Mouse (Mus musculus): ENCODE data around the gene Csf2rb.
A peak's percentile ranks its signal among the peaks of the same experiment; 100 is the strongest.
"Not testable (repeated sequence)": the region's sequence is repeated elsewhere in the genome, so short reads cannot be mapped to it uniquely, and the experiment has no call there.

The Csf2rb gene

DNA sequence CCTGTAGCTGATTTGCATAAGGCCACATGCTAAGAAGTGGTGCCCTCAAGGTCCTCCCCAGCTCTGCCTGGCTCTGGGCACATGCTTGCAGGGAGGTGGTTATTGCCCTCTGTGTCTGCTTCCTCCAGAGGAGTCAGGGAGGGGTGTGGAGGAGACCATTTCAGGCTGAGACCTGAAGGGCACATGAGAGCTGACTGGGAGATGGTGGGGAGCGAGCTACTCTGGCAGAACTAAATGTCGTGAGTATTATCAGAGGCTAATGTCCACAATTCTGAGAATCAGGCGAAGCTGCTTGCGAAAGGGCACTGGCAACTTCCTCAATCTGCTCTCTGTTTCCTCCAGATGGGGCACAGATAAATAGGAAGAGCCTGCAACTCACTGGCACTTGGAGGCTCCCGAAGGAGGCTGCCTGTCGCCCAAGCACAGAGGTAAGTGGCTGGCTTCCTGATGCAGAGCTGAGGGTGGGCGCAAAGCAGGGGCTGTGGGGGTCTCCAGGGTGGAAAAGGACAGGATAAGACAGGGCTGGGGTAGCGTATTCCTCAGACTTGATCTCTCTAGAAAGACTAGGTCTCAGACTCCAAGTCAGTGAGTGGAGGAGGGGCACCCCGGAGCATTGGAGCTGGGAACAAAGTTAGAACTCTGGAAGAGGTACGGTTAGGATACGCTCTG is at the start of gene Csf2rb:
Csf2rb (plus strand) TSS at position 82 of the 669 bp plus-strand sequence.
- no peak for DNase-seq

DNA sequence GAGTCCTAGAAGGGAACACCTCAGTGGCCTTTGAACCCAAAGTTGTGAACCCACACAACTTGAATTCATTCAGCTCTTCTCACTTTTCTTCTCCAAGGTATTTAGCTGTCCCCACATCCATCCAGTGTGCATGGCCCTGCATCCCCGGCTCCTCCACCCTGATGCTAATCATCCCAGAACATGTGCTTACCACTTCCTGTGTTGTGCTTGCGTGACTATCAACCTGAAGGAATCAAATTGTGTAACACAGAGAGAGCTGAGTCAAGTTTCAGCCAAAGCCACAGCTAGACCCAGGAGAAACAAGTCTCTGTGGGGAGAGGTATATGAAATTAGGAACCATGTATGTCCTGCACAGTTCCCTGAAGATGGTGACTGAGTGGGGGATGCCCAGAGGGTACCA is 47.2 kb upstream of the Csf2rb start:
- DNase-seq = no peak

DNA sequence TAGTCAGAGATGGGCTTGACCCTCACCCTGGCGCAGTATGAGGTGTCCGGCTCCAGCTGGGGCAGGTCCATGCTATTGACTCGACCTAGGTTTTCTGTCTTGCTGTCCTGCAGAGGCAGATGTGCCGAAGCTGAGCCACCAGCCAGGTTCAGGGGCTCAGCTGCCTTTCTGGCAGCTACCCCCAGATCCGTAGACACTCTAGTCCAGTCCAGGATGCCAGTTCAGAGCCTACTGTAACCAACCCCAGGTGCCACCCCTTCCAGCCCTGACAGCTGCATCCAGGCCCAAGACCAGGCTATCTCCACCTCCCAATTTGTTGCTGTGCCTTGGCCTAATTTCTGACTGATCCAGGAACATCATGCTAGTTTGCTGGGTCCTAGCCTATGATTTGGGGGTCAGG is 37.6 kb upstream of the Csf2rb start:
- DNase-seq = no peak

DNA sequence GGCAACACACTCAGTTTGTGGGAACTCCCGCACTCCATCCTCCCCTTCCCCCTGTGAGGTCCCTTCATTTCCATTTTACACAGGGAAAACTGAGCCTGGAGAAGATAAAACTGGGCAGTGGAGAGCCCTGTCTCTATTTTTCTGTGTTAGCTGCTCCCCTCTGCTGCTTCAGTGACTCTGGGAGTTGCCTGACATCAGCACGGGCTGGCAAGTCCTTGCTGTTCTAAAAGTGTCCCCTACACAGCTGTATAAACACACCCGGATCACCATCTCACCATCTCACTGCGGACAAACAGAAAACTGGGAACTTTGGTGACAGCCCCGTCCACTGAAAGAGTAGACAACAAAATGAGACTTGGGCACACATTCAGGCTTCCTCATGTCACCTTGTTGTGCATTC is 35.8 kb upstream of the Csf2rb start:
- DNase-seq = not testable (repeated sequence)

DNA sequence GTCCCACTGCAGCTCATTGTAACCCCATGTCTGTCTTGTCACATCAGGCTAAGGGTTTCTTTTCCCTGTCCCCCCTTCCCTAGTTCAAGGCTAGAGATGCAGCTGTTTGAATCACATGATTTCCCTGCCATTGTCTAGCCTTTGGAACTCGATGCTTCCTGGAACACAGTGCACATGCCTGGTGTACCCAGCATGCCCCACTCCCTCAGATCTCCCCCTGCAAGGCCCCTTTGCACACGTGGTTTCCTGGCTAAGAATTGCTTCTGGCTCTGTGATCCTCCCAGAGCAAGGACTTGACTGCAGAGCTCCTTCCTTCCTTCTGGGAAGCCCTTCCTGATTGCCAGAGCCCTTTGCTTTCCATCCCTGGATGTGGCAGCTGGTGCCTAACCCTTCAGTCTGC is 32.3 kb upstream of the Csf2rb start:
- not testable (repeated sequence) for DNase-seq

DNA sequence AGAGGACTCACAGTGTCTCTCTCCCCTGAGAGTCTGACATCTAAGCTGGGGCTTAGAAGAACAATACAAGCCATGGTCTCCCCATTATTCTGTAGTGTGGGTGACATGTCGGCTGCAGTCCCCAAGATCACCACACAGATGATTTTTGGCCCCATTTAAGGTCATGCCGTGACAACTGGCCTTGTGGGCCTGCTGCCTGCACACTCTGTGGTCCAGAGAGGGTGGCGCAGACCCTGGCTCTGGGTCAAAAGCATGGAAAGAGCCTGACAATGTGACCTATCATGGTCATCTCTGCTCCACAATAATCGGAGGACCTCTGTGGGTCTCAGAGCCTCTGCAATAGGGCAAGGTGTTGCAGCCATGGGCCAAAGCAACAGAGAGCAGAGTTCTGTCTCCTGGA is 31.8 kb upstream of the Csf2rb start:
- DNase-seq = no peak

DNA sequence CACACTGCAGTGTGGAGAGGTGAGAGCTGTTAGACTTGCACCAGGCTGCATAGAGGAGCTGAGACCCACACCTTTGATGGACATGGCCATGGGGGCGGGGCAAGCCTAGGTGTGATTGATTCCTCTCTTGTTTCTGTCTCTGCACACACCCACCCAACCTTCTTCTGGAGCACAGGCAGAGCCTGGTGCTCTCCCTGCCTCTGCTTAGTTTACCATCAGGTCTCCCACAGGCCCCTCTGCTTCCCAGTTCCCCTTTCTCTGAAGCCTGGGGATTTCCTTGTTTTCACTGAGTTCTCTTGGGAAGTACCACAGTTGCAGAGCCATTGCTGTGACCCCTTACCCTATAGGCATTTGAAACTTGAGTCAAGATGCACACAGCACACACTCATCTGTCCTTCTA is 27.0 kb upstream of the Csf2rb start:
- DNase-seq = no peak

DNA sequence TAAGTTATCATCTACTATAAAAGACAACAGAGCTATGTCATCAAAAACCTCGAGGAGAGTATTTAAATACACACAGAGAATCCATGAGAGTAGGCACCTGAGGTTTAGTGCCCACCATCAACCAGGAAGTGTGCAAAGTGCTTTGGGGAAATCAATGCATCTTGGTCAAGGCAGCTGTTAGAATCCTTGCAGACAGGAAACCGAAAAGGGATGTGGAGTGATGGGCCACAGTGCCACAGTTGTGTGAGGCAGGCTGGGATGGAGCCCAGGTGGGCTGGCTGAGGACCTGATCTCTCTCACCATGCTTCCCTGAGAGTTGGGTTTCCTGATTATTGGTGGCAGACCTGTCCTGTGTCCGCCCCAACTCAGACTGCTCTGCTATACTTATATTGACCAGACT is 25.9 kb upstream of the Csf2rb start:
- DNase-seq = no peak

DNA sequence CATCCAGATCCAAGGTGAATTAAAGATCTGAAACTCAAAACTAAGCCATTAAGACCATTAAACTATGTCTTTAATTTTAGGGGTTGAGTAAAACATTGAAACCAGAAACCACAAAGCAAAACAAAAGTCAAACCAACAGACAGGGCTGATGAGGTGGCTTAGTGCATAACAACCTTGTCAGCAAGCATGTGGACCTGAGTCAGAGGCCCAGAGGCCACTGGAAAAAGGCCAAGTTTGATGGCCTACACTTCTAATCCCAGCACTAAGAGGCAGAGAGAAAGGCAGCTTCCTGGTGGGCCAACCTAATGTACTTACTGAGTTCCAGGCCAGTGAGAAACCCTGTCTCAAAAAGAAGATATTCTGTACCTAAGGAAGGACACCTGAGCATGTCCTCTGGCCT is 24.8 kb upstream of the Csf2rb start:
- no peak for DNase-seq

DNA sequence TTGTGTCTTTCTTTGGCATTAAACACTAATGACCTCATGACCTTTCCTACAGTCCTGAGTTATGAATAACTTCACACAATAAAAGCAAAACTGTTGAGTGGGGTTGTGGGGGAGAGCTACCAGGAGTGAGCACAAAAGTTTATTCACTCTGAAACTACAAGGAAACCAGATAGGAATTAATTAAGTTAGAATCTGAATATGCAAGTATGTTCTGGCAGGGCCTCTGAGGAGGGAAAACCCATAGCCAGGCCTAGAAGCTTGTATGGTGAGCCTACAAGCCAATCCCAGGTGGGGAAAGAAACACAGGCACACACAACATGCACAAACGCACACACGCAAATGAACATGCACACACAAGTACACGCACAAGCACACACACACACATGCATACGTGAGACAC is 22.8 kb upstream of the Csf2rb start:
- DNase-seq = no peak

DNA sequence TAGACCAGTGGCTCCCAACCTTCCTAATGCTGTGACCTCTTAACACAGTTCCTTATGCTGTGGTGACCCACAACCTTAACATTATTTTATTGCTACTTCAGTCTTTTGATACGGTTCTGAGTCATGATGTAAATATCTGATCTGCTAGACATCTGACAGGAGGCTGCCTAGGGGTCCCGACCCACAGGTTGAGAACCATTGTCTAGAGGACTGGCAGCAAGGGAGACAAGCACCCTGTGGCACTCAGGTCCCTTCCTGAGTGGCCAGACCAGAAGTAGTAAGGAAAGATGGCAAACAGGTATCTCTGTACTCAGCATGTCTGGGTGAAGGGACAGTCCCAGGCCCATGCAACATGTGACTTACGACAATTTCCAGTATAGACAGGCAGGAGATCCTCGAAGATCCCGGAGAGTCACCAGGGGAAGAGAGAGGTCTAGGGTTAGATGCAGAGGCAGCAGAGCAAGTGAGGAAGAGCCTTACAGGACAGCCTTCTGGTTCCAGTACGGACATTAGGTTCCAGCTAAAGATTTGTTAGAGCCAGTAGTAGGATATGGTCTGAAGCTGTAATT is 21.8 kb upstream of the Csf2rb start:
- DNase-seq = no peak

DNA sequence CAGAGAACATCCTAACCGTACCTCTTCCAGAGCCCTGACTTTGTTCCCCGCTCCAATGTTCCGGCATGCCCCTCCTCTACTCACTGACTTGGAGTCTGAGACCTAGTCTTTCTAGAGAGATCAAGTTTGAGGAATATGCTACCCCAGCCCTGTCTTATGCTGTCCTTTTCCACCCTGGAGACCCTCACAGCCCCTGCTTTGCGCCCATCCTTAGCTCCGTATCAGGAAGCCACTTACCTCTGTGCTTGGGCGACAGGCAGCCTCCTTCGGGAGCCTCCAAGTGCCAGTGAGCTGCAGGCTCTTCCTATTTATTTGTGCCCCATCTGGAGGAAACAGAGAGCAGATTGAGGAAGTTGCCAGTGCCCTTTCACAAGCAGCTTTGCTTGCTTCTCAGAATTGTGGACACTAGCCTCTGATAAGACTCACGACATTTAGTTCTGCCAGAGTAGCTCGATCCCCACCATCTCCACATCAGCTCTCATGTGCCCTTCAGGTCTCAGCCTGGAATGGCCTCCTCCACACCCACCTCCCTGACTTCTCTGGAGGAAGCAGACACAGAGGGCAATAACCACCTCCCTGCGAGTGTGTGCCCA is 20.1 kb upstream of the Csf2rb start, which contains the start of gene Csf2rb2:
Csf2rb2 (minus strand) TSS at position 381 of the 593 bp plus-strand sequence.
- no peak for DNase-seq

DNA sequence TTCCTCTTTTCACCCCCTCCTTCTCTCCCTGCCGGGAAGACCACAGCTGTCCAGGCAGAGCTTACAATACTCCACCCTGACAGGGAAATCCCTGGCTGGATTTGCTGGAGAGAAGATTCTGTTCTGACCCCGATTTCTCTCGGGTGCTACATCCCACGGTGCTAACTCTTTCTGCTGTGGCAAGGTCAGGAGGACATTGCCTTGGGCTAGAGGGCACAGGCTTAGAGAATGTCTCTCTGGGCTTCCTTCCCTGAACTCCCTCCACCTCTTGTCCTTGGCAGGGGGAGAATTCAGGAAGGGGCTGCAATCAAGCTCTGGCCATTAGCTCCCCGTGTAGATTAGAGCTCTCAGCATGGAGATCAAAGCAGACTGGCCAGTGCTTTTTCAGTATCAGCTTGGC is 15.7 kb upstream of the Csf2rb start:
- no peak for DNase-seq

DNA sequence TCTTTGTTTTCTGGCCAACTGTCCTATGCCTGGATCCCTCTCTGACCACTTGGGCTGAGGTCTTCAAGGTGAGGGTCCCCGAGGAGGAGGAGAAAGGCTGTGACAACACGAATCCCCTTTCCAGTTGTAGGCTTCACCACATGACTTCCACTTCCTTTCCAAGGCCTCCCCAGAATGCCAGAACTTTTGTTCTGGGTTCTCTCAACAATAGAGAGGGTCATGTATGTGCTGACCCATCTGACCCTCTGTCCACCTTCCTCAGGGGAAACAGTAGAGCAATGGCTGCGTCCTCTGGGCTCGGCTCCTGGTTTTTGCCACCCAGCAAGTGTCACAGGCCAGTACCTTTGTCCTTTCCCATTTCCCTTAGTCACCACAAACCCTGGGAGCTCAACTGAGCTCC is 14.6 kb upstream of the Csf2rb start:
- no peak for DNase-seq

DNA sequence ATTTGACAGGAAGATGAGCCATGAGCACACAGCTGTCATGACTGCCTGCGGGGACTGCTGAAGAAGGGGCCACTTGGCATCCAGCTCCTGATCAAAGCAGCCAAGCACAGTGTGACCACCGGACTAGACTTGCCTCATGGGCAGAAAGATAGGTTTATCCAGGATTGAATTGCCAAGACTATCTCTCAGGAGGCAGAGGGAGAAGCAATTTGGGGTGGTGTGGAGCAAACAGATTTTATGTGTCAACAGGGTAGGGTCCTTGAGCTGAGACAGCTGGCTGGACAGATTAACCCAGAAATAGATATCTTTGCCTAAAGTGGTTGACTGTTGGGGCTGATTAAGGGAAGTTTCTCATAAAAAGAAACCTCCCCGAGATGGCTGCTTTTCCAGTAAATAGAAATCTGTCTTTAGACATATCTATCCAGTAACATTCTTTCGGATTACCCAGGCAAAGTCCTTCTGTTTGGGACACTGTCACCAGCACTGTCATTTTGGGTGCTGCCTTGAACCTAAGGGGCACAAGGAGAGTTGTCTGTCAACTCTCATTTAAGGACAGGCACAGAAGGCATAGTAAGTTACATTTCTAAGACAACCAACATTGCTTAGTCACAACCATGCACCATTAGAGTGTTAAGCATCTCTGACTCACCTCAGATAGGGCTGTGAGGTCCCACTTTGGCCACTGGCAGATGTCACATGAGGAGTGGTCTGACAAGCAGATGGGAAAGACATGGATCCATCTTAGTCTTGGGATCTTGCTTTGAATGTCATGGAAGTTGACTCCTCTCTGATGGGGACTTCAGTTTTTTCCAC is 12.9 kb upstream of the Csf2rb start:
- not testable (repeated sequence) for DNase-seq

DNA sequence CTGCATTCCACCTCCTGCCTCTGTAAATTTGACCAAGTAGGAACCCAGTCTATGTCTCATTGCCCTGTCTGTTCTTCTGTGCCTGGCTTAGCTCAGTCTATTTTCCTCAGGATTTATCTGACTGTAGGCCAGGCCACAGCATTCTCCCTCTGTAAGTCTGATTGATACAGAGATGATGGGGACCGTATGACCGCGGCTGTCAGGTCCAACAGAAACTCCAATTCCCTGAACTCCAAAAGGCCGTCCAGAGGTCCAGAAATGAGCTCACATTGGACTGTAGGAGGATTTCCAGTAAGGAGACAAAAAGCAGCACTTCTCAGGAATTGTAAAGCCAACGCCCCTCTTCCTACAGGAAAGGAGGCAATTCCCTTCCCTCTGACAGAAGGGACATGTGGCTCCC is 11.9 kb upstream of the Csf2rb start:
- DNase-seq = not testable (repeated sequence)

DNA sequence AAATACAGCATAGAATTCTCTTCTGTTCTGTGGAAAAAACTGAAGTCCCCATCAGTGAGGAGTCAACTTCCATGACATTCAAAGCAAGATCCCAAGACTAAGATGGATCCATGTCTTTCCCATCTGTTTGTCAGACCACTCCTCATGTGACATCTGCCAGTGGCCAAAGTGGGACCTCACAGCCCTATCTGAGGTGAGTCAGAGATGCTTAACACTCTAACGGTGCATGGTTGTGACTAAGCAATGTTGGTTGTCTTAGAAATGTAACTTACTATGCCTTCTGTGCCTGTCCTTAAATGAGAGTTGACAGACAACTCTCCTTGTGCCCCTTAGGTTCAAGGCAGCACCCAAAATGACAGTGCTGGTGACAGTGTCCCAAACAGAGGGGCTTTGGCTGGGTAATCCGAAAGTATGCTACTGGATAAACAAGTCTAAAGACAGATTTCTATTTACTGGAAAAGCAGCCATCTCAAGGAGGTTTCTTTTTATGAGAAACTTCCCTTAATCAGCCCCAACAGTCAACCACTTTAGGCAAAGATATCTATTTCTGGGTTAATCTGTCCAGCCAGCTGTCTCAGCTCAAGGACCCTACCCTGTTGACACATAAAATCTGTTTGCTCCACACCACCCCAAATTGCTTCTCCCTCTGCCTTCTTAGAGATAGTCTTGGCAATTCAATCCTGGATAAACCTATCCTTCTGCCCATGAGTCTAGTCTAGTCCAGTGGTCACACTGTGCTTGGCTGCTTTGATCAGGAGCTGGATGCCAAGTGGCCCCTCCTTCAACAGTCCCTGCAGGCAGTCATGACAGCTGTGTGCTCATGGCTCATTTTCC is 7.0 kb upstream of the Csf2rb start:
- not testable (repeated sequence) for DNase-seq

DNA sequence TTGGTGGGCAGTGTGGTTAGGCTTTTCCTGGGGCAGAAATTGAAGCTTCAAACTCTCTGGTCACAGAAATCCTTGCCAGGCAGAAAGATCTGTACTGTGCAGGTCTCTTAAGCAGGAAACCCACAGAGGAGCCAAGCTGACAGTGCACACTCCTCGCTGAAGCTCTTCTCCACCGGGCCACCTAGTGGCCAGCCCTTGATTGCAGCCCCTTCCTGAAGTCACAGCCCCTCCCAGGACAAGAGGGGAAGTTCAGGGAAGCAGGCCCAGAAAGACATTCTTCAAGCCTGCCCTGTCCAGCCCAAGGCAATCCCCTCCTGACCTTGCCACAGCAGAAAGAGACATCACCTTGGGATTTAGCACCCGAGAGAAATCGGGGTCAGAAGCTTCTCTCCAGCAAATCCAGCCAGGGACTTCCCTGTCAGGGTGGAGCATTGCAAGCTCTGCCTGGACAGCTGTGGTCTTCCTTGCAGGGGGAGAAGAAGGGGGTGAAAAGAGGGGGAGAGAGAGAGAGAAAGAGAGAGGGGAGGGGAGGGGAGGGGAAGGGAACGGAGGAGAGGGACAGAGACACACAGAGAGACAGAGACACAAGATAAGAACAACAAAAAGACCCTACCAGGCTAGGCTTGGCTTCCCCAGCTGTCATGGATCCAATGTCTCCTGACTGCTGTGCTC is 4.6 kb upstream of the Csf2rb start:
- DNase-seq = peak; percentile 14

DNA sequence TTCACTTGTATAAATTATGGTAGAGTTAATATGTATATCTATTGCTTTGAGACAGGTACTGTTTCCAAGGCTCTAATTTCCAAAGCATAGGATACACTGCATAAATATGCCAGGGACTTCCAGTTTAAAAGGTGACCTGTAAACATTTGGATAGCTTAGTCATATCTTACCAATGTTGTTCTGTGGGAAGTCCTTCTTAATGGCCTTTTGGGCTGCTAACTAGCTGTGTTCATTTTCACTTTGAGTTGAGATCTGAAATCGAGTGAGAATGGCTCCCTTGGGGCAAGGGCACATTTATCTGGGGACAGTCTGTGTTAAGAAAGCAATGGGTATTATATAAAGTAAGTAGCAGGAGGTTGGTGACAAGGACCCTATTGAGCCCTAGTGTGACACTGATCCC is 2.2 kb upstream of the Csf2rb start:
- no peak for DNase-seq

DNA sequence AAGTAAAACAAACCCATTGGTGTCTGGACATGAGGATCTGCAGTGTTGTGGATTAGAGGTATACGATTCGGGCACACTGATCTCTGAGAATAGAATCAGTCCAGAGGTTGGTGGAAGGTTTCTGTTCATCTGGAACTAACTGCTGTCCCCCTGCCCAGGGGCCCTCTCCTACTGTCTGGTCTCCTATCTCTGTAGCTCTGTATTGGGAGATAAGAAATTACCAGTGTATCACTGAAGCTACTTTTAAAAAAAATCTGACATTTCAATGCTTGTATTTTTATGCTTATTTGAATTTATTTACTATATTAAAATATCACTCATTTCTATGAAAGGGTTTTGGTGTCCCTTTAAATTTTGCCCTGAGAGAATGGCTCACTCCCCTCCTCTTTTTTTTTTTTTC is 1.3 kb upstream of the Csf2rb start:
- no peak for DNase-seq

DNA sequence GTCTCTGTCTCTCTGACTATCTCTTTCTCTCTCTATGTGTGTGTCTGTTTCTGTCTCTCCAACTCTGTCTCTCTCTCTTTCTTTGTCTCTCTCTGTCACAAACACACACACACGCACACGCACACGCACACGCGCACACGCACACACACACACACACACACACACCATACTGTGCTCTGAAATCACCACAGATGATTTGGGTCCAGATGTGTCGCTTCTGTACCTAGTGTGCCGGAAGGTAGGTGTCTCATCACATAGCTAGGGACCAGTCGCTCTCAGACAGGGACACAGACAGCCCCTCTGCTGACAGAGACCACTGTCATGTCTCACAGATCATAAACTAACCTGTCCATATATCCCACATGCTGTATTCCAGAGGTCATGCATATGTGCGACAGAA is 1.2 kb downstream of the Csf2rb start:
- DNase-seq = no peak

DNA sequence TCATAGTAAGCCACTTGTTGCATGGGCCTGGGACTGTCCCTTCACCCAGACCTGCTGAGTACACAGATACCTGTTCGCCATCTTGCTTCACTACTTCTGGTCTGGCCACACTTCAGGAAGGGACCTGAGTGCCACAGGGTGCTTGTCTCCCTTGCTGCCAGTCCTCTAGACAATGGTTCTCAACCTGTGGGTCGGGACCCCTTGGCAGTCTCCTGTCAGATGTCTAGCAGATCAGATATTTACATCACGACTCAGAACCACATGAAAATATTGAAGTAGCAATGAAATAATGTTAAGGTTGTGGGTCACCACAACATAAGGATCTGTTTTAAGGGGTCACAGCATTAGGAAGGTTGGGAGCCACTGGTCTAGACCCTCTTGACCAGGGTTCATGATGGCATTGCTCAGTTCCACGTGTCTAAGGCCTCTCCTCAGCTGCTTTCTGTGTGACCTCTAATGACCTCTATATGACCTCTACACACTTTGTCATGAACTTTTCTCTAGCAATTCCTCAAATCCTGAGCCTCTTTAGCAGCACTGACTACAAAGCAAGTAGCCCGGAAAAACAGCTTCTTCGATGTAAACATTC is 2.3 kb downstream of the Csf2rb start:
- not testable (repeated sequence) for DNase-seq
